Mouse (Mus musculus) heart, adult 18-20 months (tissue): ENCODE results near the gene Cgnl1. TPM values are rescaled to one million over a fixed set of nuclear protein-coding genes. Genes with fewer than 3 reads are reported as not detected.
"Not testable (repeated sequence)": the region's sequence is repeated elsewhere in the genome, so short reads cannot be mapped to it uniquely, and the experiment has no call there.

Source experiments
- DNase-seq, 2 experiments: peaks; one replicate each; pipeline ENCODE4 v3.0.0; 2021 to 2022; ENCODE audit warnings: mixed read lengths in 1 of 2
- total RNA-seq, 2 experiments: library from RNA; stranded (reverse); gene quantifications; 2 replicates each; pipeline ENCODE4 v1.2.3; 2021

Gene Cgnl1
- total RNA-seq, 2 experiments from 2014 or later: 36.7 to 38.2 TPM

- peak in 1 of 2 experiments; percentile 53 for DNase-seq
These were observed 147.4 kb downstream of the Cgnl1 start for GRCm38 (mm10) chr9:71623871-71624569.

DNA sequence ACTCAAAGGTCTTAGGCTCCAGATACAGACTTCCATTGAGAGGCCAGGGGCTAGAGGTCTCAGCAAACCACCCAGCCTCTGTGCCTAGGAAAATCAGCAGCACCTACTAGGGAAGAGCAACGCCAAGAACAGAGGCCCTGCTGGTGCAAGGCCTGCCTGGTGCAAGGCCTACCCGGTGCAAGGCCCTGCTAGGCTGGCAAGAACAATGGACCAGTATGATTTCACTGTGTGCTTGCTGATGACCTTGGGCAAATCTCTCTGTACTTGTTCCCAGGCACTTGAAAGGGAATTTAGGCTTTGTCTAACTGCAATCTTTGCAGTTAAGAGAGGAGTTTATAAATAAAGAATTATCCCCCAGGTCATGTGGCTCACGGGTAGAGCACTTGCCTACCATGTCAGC lies 148.8 kb downstream of the Cgnl1 start:
- peak in 1 of 2 experiments; percentile 19 for DNase-seq

DNA sequence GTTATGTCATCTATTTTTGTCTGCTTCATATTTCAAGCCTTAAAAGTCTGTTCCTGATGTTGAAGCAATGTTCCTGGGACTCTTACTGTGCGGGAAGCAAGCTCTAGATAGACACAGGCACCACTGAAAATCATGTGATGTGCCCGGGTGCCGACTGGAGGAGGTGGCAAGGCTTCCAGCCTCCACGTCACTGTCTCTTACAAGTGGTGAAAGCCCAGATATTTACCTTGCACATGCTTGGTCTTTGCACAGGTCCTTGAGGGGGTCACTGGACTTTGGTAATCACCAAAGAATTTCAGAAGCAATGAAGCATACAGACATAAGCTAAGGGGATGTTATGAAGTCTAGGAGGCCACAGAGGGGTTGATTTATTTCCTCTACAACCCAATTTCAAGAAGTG lies 149.4 kb downstream of the Cgnl1 start:
- DNase-seq: no peak

GRCm38 (mm10) chr9:71620116-71620515 lies 151.3 kb downstream of the Cgnl1 start:
- not testable (repeated sequence) for DNase-seq

GRCm38 (mm10) chr9:71617363-71617762 lies 154.0 kb downstream of the Cgnl1 start:
- peak; percentile 30 to 69 for DNase-seq

DNA sequence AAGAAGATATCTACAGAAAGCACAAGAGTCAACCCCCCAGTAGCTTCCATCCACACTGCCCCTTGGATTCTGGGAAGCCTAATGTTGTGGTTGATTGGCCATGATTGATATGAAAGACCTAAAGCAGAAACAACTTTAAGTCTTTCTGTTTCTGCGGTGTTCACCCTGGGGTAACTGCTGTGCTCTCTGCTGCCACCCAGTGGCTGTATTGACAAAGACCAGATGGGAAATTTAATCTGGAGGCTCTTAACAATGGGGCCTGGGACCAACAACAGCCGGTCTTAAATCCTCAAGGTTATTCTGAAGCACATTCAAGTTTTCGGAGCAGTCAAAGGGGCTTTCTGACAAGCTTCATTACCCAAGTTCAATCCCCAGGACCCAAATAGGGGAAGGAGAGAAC lies 155.2 kb downstream of the Cgnl1 start:
- peak; percentile 82 to 92 for DNase-seq

DNA sequence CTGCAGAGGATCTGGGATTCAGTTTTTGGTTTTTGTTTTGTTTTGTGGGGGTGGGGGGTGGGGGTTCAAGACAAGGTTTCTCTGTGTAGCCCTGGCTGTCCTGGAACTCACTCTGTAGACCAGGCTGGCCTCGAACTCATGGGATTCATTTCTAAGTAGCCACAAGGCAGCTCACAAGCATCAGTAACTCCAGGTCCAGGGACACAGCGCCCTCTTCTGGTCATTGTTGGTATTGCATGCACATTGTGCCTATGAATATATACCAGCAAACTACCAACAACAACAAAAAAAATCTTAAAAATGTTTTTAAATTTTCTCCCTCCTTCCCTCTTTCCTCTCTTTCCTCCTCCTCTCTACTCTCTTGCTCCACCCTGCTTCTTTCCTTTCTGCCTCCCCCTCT lies 156.8 kb downstream of the Cgnl1 start:
- DNase-seq: peak; percentile 39 to 81

- peak in 1 of 2 experiments; percentile 39 for DNase-seq
These were observed 158.4 kb downstream of the Cgnl1 start for GRCm38 (mm10) chr9:71612981-71613380.

- peak; percentile 45 to 46 for DNase-seq
These were observed 159.5 kb downstream of the Cgnl1 start for GRCm38 (mm10) chr9:71611876-71612275.

- DNase-seq: no peak
These were observed 162.4 kb downstream of the Cgnl1 start for GRCm38 (mm10) chr9:71609010-71609409.

GRCm38 (mm10) chr9:71606296-71607057 lies 164.9 kb downstream of the Cgnl1 start:
- DNase-seq: peak in 1 of 2 experiments; percentile 37

- no peak for DNase-seq
These were observed 166.3 kb downstream of the Cgnl1 start for GRCm38 (mm10) chr9:71604914-71605635.

DNA sequence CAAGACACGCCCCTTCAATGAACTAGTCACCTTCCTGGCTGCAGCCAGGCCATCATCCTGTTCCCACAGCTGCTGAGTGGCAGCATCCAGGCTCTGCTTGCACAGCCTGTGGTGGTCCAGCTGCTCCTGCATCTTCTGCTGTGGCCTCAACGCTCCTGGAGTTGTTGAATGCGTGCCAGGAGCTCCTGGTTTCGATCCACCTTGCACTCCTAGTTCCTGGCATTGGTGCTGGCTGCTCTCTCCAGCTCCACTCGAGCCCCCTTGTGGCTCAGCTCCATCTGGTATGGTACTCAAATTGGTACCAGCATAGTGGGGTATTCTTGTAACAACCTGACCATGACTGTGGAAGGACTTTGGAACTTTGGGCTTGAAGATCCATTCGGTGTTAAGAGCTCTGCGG lies 171.5 kb downstream of the Cgnl1 start:
- no peak for DNase-seq

DNA sequence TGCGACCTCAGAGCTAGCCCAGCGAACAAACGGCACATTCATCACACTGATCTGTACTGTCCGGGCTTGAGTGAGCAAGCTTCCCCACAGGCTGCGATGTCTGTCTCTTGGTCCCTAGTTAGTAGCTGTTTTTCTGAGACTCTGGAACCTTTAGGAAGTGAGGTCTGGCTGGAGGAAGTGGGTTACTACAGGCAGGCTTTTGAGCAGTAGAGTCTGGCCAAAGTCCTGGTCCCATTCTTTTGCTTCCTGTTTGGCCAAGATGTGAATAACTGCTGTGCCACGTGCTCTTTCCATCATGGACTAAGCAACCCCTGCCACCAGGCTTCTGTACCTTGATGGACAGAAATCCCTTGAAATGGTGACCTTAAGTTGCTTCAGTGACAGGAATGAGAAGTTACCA lies 174.5 kb downstream of the Cgnl1 start:
- no peak for DNase-seq

DNA sequence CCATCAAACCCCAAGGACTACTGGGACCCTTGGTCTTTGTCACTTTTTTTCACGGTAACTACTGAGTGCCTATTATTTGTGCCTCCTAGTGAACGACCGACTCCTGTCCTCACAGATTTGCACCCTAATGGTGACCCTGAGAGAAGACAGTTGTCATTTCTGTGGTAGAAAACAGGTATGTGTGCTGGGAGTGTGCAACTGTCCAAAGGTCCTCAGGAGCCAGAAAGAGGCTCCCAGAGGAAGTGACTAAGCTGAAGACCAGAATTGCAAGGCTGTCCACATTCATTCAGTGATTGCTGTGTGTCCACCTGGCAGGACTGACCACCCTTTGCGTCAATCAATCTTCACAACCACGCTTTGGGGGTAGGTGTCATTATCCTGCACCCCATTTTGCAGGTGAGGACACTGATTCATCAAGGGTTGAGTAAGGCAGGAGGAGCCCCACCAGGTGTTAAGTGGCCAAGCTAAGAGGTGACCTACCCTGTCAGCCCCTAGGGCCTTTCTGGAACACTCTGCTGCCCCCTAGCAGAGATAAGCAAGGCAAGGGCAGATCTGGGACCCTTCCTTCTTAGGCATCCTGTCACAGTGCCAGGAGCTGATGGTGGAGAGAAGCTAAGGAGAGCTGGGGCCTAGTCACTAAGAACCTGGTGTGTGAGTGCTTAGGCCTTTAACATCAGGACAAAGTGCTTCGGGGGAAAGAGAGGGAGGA lies 178.7 kb downstream of the Cgnl1 start:
- DNase-seq: no peak

- DNase-seq: peak; percentile 97 to 98
These were observed 179.4 kb downstream of the Cgnl1 start, which contains the start of gene Myzap for GRCm38 (mm10) chr9:71591938-71592548. Gene Myzap (minus strand): TSS chr9:71592360.

- no peak for DNase-seq
These were observed 180.3 kb downstream of the Cgnl1 start for GRCm38 (mm10) chr9:71591106-71591505.

GRCm38 (mm10) chr9:71589771-71590170 lies 181.6 kb downstream of the Cgnl1 start:
- peak; percentile 63 to 81 for DNase-seq

DNA sequence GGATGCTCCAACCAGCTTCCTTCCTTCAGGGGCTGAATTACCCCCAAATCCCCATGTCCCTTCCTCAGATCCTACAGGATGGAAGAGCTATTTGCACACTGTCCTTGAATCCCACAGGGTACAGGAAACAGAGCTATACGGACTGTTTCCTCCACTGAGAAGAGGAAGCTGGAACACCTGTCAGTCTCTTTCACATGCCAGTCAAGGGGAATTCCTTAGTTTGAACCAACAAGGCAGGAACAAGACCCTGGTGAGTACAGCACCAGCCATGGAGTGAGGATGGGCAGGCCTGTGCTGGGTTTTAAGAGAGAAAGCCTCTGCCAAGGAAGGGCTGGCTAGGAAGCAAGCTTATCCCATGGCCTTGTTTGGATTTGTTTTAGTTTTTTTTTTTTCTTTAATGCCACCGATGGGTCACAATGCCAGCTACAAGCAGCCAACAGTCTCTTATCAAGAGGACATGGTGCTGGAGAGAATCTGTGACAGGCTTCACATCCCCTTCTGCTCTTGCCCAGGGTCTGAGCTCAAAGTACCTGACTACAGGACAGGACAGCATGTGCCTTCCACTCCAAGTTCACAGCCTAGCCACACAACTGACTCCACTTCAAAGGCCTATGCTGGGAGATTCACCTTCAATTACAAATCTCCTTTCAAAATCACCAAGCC lies 182.3 kb downstream of the Cgnl1 start:
- peak; percentile 57 to 84 for DNase-seq

GRCm38 (mm10) chr9:71586408-71586807 lies 185.0 kb downstream of the Cgnl1 start:
- no peak for DNase-seq

DNA sequence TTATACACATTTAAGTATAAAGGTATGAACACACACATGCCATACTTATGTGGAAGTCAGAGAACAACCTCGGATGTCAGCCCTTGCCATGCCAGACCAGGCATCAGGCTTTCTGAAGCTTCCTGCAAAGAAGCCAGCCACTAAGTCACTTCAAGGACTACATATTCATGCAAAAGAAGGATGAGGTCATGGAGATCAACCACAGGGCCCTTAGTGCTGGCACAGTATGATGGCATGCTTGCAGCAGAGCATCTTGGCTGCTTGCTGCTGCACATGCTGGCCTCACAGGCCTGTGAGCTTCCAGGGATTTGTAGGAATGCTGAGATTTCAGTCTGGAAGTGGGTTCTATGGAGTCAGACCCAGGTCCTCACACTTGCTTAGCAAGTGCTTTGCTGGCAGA lies 188.6 kb downstream of the Cgnl1 start:
- DNase-seq: no peak
